Mouse (Mus musculus): ENCODE measurements around the gene Mlycd.
"Not testable (repeated sequence)": the region's sequence is repeated elsewhere in the genome, so short reads cannot be mapped to it uniquely, and the experiment has no call there.

Gene Mlycd

GRCm38 (mm10) chr8:119394524-119395026 lies at the start of gene Mlycd:
Mlycd (plus strand) TSS chr8:119394878.
- peak; percentile 94 for DNase-seq (ENCODE audit: low spot score)

GRCm38 (mm10) chr8:119345029-119345682 lies 49.5 kb upstream of the Mlycd start:
- no peak for DNase-seq (ENCODE audit: low spot score)

DNA sequence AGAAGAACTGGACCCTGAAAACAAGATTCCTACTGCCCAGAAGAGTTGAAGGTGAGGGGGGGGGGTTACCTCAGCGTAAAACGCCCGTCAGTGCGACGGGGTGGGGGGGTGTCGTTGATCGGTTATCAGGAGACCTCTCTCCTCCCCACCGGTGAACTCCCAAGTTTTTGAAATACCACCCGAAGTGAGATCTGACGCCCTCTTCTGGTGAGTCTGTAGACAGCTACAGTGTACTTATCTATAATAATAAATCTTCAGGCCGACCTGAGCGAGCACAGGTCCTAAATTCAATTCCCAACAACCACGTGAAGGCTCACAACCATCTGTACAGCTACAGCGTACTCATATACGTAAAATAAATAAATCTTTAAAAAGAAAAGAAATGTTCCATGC lies 49.0 kb upstream of the Mlycd start:
- DNase-seq (ENCODE audit: low spot score), result no peak

- DNase-seq (ENCODE audit: low spot score), result no peak
Observed at GRCm38 (mm10) chr8:119351647-119352046, 43.0 kb upstream of the Mlycd start.

GRCm38 (mm10) chr8:119352977-119353658 lies 41.6 kb upstream of the Mlycd start:
- no peak for DNase-seq (ENCODE audit: low spot score)

GRCm38 (mm10) chr8:119353659-119354023 lies 41.0 kb upstream of the Mlycd start:
- no peak for DNase-seq (ENCODE audit: low spot score)

DNA sequence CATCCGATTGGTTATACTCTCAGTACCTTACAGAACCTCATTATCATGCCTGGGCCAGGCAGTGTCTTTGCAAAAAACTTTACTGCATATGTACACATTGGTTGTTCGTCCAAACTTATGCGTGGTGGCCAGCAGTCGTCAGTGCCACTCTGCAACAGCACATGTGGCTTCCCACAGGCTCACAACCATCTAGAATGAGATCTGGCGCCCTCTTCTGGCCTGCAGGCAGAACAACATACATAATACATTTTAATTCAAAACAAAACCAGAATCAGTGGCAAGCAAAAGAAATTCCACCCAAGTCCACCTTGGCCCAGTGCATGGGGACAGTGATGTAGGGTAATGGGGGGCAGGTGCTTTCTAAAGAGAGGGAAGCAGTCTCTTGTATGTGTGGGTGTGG lies 38.0 kb upstream of the Mlycd start:
- not testable (repeated sequence) for DNase-seq (ENCODE audit: low spot score)

GRCm38 (mm10) chr8:119358175-119358574 lies 36.5 kb upstream of the Mlycd start:
- DNase-seq (ENCODE audit: low spot score), result no peak

GRCm38 (mm10) chr8:119358836-119359235 lies 35.8 kb upstream of the Mlycd start:
- no peak for DNase-seq (ENCODE audit: low spot score)

GRCm38 (mm10) chr8:119360686-119361295 lies 33.9 kb upstream of the Mlycd start:
- no peak for DNase-seq (ENCODE audit: low spot score)

GRCm38 (mm10) chr8:119374716-119375115 lies 20.0 kb upstream of the Mlycd start:
- DNase-seq (ENCODE audit: low spot score), result peak; percentile 58

GRCm38 (mm10) chr8:119378476-119378875 lies 16.2 kb upstream of the Mlycd start:
- DNase-seq (ENCODE audit: low spot score), result no peak

- DNase-seq (ENCODE audit: low spot score), result no peak
Observed at GRCm38 (mm10) chr8:119380619-119381018, 14.1 kb upstream of the Mlycd start.

DNA sequence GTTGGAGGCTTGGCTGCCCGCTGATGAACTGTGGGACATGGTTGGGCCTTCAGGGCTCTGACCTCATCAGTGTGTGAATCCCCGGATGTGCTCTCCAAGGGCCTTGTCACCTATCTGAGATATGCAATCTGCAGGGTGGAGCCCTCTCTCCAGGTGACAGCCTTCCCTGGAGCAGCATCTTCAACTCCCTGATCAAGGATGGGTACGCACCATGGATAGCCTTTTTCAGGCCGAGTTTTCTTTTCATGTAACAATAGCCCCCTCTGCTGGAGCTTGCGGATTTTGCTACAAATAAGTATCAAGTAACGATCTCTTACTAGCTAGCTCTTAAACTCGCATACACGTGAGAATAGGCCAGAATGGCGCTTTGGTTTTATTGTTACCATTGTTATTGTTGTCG lies 10.2 kb upstream of the Mlycd start:
- peak; percentile 37 for DNase-seq (ENCODE audit: low spot score)

DNA sequence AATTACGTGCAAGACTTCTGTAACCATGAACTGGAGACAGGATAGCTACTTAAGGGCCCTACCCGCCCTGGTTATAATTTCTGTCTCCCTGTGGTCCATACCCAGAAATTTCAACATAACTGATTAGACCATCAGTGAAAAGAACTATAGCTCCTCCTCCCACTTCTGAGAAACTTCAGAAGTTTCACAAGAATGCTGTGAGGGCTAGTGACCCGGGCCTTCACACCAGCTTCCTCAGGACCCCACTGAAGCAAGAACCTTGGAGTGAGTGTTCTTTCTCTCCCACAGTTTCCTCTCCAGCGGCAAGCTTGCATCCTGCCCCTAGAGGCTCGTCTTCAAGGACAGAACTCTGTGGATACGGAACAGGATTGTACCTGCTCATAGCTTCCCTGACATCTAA lies 8.8 kb upstream of the Mlycd start:
- DNase-seq (ENCODE audit: low spot score), result no peak

DNA sequence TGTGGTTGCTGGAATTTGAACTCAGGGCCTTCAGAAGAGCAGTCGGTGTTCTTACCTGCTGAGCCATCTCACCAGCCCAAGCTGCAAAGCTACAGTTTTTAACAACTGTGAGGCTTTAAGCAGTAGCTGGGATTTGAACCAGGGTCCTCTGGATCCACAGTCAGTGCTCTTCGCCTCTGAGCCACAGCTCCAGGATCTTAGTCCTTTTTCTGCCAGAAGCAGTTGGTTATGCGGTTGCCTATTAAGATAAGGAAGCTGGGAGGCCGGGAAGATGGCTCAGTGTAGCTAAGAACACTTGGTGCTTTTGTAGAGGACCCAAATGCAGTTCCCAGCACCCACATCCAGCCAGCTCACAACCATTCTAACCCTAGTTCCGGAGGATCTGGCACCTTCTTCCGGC lies 7.7 kb upstream of the Mlycd start:
- no peak for DNase-seq (ENCODE audit: low spot score)

DNA sequence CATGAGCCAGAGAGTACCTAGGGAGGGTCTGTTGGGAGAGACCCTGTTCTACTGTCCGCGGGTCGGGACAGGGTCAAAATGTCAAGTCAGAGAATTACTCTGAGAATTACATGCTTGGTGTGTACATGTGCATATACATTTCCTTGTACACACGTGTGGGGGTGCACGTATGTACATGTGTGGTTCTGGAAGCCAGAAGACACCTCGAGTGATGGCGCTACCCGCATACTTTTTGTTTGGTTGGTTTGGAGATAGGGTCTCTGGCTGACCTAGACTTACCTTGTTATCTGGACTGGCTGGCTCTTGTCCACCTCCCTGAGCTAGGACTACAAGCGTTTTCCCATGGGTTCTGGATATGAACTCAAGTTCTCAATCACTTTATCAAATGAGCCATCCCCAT lies 581 bp upstream of the Mlycd start:
- DNase-seq (ENCODE audit: low spot score), result no peak

DNA sequence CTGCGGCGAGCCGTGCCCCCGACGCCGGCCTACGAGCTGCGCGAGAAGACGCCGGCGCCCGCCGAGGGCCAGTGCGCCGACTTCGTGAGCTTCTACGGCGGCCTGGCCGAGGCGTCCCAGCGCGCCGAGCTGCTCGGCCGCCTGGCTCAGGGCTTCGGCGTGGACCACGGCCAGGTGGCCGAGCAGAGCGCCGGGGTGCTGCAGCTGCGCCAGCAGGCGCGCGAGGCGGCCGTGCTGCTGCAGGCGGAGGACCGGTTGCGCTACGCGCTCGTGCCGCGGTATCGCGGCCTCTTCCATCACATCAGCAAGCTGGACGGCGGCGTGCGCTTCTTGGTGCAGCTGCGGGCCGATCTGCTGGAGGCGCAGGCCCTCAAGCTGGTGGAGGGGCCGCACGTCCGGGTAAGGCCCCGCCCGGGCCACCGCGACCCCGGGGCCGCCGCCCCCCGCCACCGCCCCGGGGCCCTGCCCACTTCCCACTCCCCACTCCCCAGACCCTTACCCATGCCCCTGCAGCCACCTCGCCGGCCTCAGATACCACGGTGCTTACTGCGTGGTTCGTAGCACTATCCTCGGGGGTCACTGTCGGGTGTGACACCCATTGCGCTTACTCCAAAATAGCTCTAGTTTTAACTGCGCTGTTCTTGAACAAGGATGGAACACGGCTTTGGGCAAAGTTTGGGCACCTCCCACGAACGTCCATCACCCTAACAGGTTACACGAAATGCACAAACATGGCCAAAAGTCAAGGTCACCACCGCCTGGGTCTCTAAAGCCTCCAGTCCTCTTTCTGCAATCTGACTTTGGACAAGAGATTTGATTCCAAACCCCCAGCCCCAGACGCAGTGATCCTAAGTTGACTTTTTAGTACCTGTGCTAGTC lies 633 bp downstream of the Mlycd start:
- DNase-seq (ENCODE audit: low spot score), result no peak

DNA sequence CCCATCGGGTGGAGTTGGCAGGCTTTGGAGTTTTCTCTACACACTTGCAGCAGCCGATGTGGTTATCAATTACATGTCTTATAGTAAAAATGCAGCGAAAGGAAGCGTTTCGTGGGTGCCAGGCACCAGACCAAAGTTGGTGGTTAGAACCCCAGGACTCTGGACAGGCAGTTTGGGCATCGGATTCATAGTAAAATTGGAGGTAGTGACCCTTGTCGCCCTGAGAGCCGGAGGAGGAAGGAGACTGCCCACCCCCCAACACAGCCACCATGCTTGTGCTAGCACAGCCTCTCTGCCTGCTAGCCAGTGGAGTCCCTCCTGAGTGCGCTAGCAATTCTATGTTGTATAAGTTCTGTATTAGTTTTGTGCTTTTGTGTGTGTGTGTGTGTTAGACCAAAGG lies 3.9 kb downstream of the Mlycd start:
- no peak for DNase-seq (ENCODE audit: low spot score)

- DNase-seq (ENCODE audit: low spot score), result no peak
Observed at GRCm38 (mm10) chr8:119399255-119399654, 4.6 kb downstream of the Mlycd start.

GRCm38 (mm10) chr8:119400122-119400671 lies 5.5 kb downstream of the Mlycd start:
- peak; percentile 38 for DNase-seq (ENCODE audit: low spot score)

DNA sequence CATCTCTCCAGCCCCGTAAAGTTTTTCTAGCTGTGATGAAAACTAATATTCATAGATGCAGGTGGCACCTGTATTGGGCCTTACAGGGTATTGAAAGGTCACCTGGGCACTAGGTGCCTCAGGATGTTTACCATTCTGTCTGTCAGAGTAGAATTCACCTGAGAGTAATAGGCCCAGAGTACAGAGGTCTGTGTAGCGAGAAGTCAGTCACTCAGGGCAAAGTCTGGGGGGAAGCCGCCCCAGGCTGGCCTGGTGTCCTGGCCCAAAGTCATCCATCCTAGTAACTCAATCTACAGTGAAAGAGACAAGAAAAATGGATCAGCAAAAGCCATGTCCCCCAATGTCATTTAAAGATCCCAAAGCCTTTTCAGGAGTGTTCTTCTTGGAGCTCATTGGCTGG lies 6.2 kb downstream of the Mlycd start:
- DNase-seq (ENCODE audit: low spot score), result peak; percentile 55

Measured in yolk sac, embryonic 10.5 days (tissue).